21 mouse cellular contexts compared by ENCODE assay signal in genomic region chr7:117759506-117759905, GRCm38 (mm10).
"Had no signal": no experiment of that assay in that cellular context is flagged by ENCODE, and none has a peak within 500 bp of the region (broad histone marks: within the 10 kb centered on the region; RNA-seq: fewer than 3 reads in every experiment).

No protein-coding gene starts in this region.

- H3K9me3 ChIP-seq: limb, embryonic 12.5 days; liver, embryonic 12.5 days; liver, embryonic 15.5 days; megakaryocyte, embryonic 14.5 days; midbrain, embryonic 10.5 days; midbrain, embryonic 13.5 days; neural tube, embryonic 13.5 days had no signal

- H3K4me2 ChIP-seq: limb, embryonic 12.5 days; liver, embryonic 12.5 days; liver, embryonic 15.5 days; midbrain, embryonic 13.5 days; neural tube, embryonic 13.5 days had no signal

- H3K9ac ChIP-seq: limb, embryonic 12.5 days; liver, embryonic 12.5 days; liver, embryonic 15.5 days; midbrain, embryonic 13.5 days; neural tube, embryonic 13.5 days had no signal

- H3K27me3 ChIP-seq: limb, embryonic 12.5 days; liver, embryonic 12.5 days; liver, embryonic 15.5 days; megakaryocyte, embryonic 14.5 days; midbrain, embryonic 13.5 days; neural tube, embryonic 13.5 days had no signal

- H3K4me3 ChIP-seq: layer of hippocampus, adult 2 months; limb, embryonic 12.5 days; liver, embryonic 12.5 days; liver, embryonic 15.5 days; megakaryocyte, embryonic 14.5 days; midbrain, embryonic 10.5 days; midbrain, embryonic 13.5 days; myocyte; neural tube, embryonic 13.5 days had no signal

- ATAC-seq: liver, embryonic 12.5 days; midbrain, embryonic 13.5 days; midbrain, embryonic 16.5 days had no signal

- DNase-seq: kidney, adult 18-20 months; kidney, adult 9 months; kidney, postnatal 14 days; kidney, postnatal 4 days; layer of hippocampus, adult 9-11 months; liver; lung, adult 18-20 months; right cerebral cortex, adult 18-20 months; right cerebral cortex, postnatal 14 days; right cerebral cortex, postnatal 4 days; thymus, postnatal 25 days had no signal

- H3K4me1 ChIP-seq: limb, embryonic 12.5 days; liver, embryonic 12.5 days; liver, embryonic 15.5 days; megakaryocyte, embryonic 14.5 days; midbrain, embryonic 13.5 days; neural tube, embryonic 13.5 days had no signal

- H3K36me3 ChIP-seq: limb, embryonic 12.5 days; liver, embryonic 12.5 days; liver, embryonic 15.5 days; midbrain, embryonic 10.5 days; midbrain, embryonic 13.5 days; neural tube, embryonic 13.5 days had no signal

- H3K27ac ChIP-seq: layer of hippocampus, adult 2 months; limb, embryonic 12.5 days; liver, embryonic 12.5 days; liver, embryonic 15.5 days; midbrain, embryonic 10.5 days; midbrain, embryonic 13.5 days; neural tube, embryonic 13.5 days had no signal
